Mouse (Mus musculus): Measurements from ENCODE around the gene Tmem117.

- TF ChIP-seq EP300 (optimal IDR thresholded peaks at IDR 0.05) = no peak
- TF ChIP-seq CTCF (IDR thresholded peaks at IDR 0.05; ENCODE audit: low read depth) = no peak
These were observed 415.0 kb downstream of the Tmem117 start for GRCm38 (mm10) chr15:95044011-95044410.

All from stomach, postnatal 0 days (tissue).